Mouse (Mus musculus): ENCODE results near the gene Hoxc6. TPM values are rescaled to one million over a fixed set of nuclear protein-coding genes. Genes with fewer than 3 reads are reported as not detected.

Gene Hoxc6
- polyA plus RNA-seq, 1 experiment, result not detected

- 5% methylated on average over 30 of the region's 30 CpGs for WGBS
- DNase-seq (ENCODE audit: low read depth in 1 of 2, low spot score in 2 of 2), result no peak
- no peak overlapping the region for H3K4me3 ChIP-seq (ENCODE audit: extremely low read depth, insufficient read depth, insufficient read length)
- H3K27ac ChIP-seq (ENCODE audit: insufficient read depth, low read length), result no peak overlapping the region
- H3K36me3 ChIP-seq (ENCODE audit: control insufficient read depth, insufficient read depth, low read length), result no peaks in the 10 kb centered on the region
- no peaks in the 10 kb centered on the region for H3K4me1 ChIP-seq (ENCODE audit: control insufficient read depth, insufficient read depth, insufficient read length)
- H3K27me3 ChIP-seq (ENCODE audit: control insufficient read depth, insufficient read depth, low read length), result peaks cover 23% of the 10 kb centered on the region
- TF ChIP-seq CTCF (IDR thresholded peaks at IDR 0.05; ENCODE audit: extremely low read depth, insufficient read depth, insufficient read length, insufficient replicate concordance), result no peak
- no peak for TF ChIP-seq POLR2A (IDR thresholded peaks at IDR 0.05; ENCODE audit: low read depth, low read length)
These were observed 63.2 kb downstream of the Hoxc6 start for GRCm38 (mm10) chr15:103061131-103061825.

Other genes with a start within 250 kb of the Hoxc6 start
- gene Hoxc13, start 77.2 kb upstream of the Hoxc6 start, polyA plus RNA-seq (2012; rRNA removed), result not detected in 2 replicates
- gene Hoxc12, start 61.5 kb upstream of the Hoxc6 start, polyA plus RNA-seq (2012; rRNA removed), result not detected in 2 replicates
- not detected in 2 replicates for gene Hoxc11, start 43.8 kb upstream of the Hoxc6 start, polyA plus RNA-seq (2012; rRNA removed)
- gene Hoxc10, start 31.5 kb upstream of the Hoxc6 start, polyA plus RNA-seq (2012; rRNA removed), result not detected in 2 replicates
- 0.05 TPM in 1 of 2 replicates, not detected in the other for gene Hoxc5, start 30.8 kb upstream of the Hoxc6 start, polyA plus RNA-seq (2012; rRNA removed)
- 0.05 TPM in 1 of 2 replicates, not detected in the other for gene Hoxc9, start 21.8 kb upstream of the Hoxc6 start, polyA plus RNA-seq (2012; rRNA removed)
- not detected in 2 replicates for gene Hoxc8, start 7.7 kb upstream of the Hoxc6 start, polyA plus RNA-seq (2012; rRNA removed)
- 0.13 and 0.25 TPM in 2 replicates for gene Hoxc4, start 20.7 kb downstream of the Hoxc6 start, polyA plus RNA-seq (2012; rRNA removed)
- gene Smug1, start 168.8 kb downstream of the Hoxc6 start, polyA plus RNA-seq (2012; rRNA removed), result 10.6 and 12.5 TPM in 2 replicates
- 6.4 and 6.8 TPM in 2 replicates for gene Cbx5, start 241.6 kb downstream of the Hoxc6 start, polyA plus RNA-seq (2012; rRNA removed)
- 62.6 and 65.2 TPM in 2 replicates for gene Hnrnpa1, start 242.2 kb downstream of the Hoxc6 start, polyA plus RNA-seq (2012; rRNA removed)